Mouse (Mus musculus) gastrocnemius, adult 2 months (tissue): ENCODE data around the gene Tmem30c. TPM values are rescaled to one million over a fixed set of nuclear protein-coding genes. Genes with fewer than 3 reads are reported as not detected.
A peak's percentile ranks its signal among the peaks of the same experiment; 100 is the strongest.

Experiments used
- DNase-seq: peaks from one replicate; pipeline ENCODE4 v3.0.0; 2022
- H3K27ac ChIP-seq: fragments of 200-600 bp; 2 replicates; pipeline ENCODE4 v1.8.1; 2022; ENCODE audit warnings: mild to moderate bottlenecking
- H3K4me3 ChIP-seq: fragments of 200-600 bp; 2 replicates; pipeline ENCODE4 v1.8.1; 2022; ENCODE audit warnings: mild to moderate bottlenecking, moderate library complexity
- CTCF ChIP-seq: fragments of 200-600 bp; IDR thresholded peaks from 2 replicates; pipeline ENCODE4 v1.8.1; 2022; ENCODE audit warnings: antibody characterized with exemption, mild to moderate bottlenecking, moderate library complexity
- intact Hi-C: fragments of 180-260 bp; cut with DNase I; formaldehyde crosslinking; loops from one replicate; pipeline ENCODE4 v1.15.1; 2025
- total RNA-seq, 2 experiments: library from RNA; stranded (reverse); gene quantifications; 2 replicates each; pipeline ENCODE4 v1.2.3; 2021

The Tmem30c gene
- total RNA-seq, 2 experiments from 2014 or later = not detected

DNA sequence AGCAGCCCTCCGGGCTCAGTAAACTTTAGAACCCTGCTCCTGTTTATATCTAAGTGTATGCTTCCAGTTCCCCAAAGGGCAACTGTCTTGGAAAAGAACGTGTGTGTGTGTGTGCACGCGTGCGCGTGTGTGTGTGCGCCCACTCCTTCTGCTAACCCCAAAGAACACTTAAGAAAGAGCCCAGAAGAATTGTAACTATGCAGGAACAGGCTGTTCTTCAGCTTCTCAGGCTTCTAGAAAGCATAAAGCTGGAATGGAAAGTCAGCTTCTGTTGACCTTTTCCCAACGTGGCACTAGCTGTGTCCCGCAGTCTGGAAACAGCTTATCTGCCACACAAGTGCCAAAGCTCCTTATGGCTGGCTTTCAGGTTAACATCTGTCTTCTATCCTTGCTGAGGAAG lies 22.4 kb upstream of the Tmem30c start:
- no peak for DNase-seq
- Histone ChIP-seq H3K4me3 (no peak overlapping the region), H3K27ac (peak overlapping the region; percentile 59)
- no peak for TF ChIP-seq CTCF
- intact Hi-C loops = no loop called here

DNA sequence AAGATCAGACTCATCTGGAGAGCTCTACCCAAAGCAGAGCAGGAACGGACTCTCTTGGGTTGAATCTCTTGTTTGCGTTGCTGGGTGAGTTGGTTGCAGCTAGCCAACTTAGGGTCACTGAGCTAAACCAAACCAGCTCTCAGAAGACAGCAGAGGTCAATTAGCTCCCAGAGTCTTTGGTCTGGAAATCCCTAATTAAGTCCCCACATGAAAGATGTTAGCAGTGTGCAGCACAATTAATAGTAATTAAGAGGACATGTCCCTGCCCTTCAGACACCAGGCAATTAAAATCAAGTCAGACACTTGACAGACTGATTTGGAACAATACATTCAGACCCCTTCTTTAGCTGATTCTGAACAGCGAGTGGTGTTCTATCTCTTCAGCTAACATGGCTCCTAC lies 21.6 kb upstream of the Tmem30c start:
- Histone ChIP-seq H3K4me3 (no peak overlapping the region), H3K27ac (peak overlapping the region; percentile 59; the same call in 1 of the 2 replicates)
- intact Hi-C loops = no loop called here
- no peak for DNase-seq
- TF ChIP-seq CTCF = no peak

DNA sequence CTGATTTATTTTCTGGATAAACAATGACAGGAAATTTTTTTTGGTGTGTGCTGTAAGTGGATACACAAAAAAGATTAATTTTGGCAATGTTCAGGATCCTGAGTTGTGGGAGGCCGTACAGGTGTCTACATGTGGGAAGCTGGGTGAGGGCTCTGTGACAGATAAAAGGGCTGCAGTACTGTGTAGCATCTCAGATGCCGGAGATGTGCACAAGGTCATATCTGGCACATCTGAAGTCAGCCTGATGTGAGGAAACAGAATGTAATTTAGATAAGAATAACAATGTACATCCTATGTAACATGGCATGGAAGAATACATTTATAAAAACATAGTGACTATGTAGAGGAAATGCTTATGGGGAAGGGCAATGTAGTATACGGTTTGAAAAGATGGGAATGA lies 20.8 kb upstream of the Tmem30c start:
- intact Hi-C loops = no loop called here
- no peak overlapping the region for H3K4me3 ChIP-seq
- no peak for TF ChIP-seq CTCF
- DNase-seq = no peak
- no peak overlapping the region for H3K27ac ChIP-seq

DNA sequence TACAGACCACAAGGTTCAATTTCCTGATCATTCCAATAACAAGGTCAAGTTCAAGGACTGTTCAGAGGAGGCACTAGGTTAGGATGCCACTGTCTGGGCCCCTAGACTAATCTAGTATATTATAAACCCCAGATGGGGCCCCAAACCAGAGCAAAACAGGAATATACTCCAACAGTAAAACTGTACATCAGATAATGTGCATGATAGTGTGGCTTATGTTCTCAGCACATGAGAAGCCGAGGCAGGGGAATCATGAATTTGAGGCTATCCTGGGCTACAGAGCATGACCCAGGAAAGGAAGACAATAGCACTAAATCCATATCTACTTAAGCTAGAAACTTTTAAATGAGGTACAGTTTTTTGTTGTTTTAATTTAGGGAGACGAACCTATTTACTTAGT lies 19.5 kb upstream of the Tmem30c start:
- no peak overlapping the region for H3K27ac ChIP-seq
- H3K4me3 ChIP-seq = no peak overlapping the region
- no peak for TF ChIP-seq CTCF
- DNase-seq = no peak
- intact Hi-C loops = no loop called here

DNA sequence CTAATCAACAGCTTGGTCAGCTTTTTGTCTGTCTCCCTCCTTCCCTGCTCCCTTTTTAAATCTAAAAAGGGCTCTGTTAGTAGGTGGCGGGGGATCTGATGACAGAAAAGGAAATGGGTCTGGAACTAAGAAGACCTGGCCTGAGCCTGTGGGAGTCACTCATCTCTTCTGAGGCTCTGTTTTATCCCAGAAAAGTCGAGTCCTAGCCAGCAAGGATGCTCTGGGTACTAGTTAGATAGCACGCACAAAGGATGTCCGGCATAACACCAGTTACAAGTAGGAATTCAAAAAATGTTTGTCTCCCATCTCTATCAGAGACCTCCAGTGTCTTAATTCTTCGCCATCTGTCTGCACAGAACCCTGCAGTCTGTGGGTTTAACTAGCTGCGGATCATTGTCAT lies 12.8 kb upstream of the Tmem30c start:
- TF ChIP-seq CTCF = no peak
- H3K4me3 ChIP-seq = no peak overlapping the region
- intact Hi-C loops = no loop called here
- no peak overlapping the region for H3K27ac ChIP-seq
- no peak for DNase-seq

DNA sequence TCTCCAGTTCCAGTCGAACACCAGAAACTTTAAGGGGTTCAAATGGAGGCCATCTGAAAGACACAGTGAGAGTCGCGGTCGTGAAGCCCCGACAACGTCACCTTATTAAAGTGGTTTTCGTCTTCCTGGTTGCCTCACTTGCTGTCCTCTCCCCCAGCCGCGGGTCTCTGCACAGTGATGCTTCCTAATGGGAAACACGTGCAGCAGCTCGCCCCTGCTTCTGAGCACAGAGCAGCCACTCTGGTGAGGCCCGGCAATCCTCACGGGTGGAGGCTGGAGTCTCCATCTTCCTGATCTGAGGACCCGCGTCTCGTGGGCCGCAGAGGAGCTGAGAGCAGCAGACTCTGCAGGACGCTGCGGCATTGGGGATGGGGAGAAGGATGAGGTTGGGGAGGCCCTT lies 11.1 kb upstream of the Tmem30c start:
- no peak for DNase-seq
- no peak for TF ChIP-seq CTCF
- intact Hi-C loops = no loop called here
- Histone ChIP-seq H3K4me3 (no peak overlapping the region), H3K27ac (no peak overlapping the region)

DNA sequence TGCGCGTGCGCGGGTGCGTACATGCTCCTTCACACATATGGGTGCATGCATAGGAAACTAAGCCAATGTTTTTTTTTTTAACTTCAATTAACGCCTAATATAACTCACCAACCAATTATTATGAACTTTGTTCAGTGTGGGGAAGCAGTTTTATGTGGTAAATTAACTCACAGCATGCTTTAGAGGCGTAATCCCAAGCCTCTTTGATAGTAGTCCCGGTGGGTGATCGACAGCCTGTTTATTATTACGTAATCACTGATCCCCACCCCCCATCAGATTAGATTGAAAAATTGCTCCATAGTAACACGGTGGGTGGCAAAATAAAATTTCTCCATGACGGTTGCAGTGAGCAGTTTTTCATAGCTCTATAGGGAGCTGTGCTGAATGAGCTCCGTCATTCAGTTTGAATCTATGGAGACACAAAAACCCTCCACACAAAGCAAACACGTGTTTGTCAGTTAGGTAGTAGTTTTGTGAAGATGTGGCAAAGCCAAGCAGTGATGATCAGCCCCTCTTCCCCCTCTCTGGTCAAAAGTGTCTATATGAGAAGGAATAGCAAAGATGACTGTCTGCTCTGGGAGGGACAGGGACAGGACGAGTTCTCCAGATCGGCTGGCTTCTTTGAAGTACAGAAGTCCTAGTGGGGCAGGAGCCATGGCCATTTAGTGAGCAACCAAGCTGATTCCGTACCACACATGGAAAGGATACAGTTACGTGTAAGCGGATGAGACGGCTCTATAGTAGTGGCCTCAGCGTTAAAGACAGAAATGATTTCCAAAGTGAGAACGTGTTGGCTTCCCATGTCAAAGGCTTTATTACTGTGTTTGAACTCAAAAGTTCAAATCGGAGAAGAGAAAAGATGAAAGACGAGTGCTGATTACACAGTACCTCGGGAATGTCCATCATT lies 10.4 kb upstream of the Tmem30c start:
- no peak for DNase-seq

DNA sequence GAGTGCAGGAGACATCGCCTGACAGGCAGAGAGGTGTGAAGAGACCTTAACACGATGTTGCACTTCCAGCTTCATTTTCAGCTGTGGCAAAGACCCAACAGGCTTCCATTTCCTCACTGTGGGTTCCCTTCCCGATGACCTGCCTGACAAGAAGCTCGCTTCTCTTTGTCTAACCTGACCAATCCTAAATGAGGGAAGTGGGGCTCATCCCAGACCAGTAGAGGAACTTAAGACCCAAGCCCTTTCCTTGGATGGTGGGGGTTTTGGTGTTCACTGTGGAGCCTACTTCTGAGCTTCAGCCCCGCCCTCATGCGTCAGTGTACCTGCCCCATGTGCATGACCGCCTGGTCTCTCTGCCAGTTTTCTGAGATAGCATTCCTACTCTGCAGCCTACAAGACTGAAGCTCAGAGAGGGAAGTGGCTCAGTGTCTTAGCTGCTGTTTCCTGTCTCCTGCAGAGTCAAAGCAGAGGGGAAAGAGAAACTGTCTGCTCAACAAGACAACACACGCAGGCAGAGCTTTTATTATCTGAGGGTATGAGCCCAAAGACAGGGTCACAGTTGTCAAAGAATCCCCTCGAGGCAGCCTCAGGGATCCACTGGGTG lies 8.9 kb upstream of the Tmem30c start:
- Histone ChIP-seq H3K4me3 (no peak overlapping the region), H3K27ac (peak overlapping the region; percentile 49; the same call in 1 of the 2 replicates)
- TF ChIP-seq CTCF = no peak
- no peak for DNase-seq
- intact Hi-C loops = no loop called here

More for the DNA sequence above, 10.4 kb upstream of the Tmem30c start:
- Histone ChIP-seq H3K27ac (no peak overlapping the region), H3K4me3 (no peak overlapping the region)
- TF ChIP-seq CTCF = no peak
- intact Hi-C loops = no loop called here

DNA sequence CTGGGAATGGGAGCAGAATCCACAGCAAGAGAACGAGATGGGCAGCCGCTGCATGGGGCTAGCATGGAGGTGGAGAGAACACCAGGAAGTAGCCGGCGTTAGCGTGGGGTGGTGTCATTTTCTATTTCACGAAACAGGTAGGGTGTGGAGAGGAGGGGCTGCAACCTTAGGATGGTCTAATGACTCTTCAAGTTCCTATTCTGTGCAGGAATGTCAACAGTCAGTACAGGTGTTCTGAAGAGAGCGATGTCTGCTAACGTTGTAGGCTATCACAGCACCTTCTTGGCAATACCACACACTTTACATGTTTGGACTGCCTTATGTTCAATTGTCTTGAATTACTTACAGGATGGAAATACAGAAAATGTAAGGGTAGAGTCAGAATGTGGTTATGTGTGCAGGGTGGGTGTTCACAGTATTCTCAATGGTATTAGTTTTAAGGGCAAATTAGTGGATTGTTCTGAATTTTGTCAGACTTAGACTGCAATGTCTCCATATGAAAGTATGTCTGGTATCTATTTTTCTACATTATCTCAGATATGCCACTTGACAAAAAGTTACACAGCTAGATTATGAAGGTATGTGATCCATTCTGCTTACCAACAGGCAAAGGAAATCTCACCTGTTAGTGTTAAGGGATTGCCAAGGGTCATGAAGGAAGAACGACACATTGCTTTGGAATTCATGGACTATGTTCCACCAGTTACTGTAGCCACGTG lies 2.7 kb upstream of the Tmem30c start:
- intact Hi-C loops = no loop called here
- DNase-seq = no peak
- no peak overlapping the region for H3K4me3 ChIP-seq
- no peak for TF ChIP-seq CTCF
- H3K27ac ChIP-seq = no peak overlapping the region

DNA sequence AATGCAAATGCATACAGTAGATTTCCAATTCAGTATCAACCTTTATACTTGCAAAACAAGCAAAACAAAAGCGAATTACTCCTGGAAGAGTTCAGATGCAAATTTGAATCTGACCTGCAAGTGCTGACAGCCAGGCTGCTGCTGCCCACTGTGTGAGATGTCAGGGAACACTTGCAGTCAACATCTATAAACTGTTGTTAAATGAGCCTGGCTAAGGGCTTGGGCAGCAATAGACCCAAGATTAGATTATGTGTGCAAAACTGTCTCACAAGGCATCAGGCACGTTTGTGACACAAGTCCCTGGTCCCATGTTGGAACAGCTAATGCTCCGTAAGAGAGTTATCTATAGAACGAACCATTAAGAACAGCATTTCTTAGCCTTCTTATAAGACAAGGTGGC lies 369 bp downstream of the Tmem30c start:
- TF ChIP-seq CTCF = no peak
- no peak overlapping the region for H3K27ac ChIP-seq
- no peak overlapping the region for H3K4me3 ChIP-seq
- no peak for DNase-seq
- intact Hi-C loops = no loop called here

DNA sequence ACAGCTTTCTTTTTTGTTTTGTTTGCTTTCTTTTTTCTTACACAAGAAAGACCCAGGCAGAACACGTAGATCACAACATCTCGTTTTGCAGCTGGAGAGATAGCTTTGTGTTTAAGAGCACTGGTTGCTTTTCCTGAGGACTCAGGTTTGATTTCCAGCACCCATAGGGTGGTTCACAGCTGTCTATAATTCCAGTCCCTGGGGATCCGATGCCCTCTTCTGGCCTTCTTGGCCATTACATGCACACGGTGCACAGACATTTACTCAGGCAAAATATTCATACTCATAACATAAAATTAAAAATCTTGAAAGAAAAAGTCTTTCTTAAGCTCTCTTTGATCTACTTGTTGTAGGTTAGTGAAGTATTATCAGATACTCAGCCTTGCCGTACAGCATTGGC lies 969 bp downstream of the Tmem30c start:
- TF ChIP-seq CTCF = peak; percentile 22; the same call in 1 of the 2 replicates
- no peak for DNase-seq
- Histone ChIP-seq H3K4me3 (no peak overlapping the region), H3K27ac (no peak overlapping the region)
- intact Hi-C loops = no loop called here

DNA sequence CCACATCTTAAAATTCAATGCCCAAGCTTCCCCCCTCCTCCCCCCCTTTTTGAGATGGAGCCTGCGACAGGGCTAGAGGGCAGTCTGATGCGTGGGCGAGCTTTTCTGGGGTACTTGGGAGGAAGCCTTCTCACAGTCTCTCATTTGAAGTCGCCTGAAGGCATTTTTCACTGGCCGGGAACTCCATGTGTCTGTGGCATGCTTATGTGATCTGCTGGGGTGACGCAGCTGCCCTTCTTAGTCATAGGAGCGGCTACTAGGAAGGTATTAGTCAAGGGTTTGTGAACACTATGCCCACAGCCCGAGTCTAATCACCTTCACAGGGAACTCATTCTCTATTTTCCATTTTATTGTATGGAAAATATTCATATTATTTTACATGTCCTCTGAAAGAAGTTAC lies 11.2 kb downstream of the Tmem30c start:
- Histone ChIP-seq H3K4me3 (no peak overlapping the region), H3K27ac (no peak overlapping the region)
- DNase-seq = no peak
- intact Hi-C loops = no loop called here
- no peak for TF ChIP-seq CTCF
